Mouse (Mus musculus): ENCODE measurements around the gene Coq7.

The Coq7 gene

GRCm38 (mm10) chr7:118461400-118462136 lies 71.6 kb downstream of the Coq7 start:
- DNase-seq = no peak

Measured in right cerebral cortex, postnatal 4 days (tissue).